Mouse (Mus musculus): ENCODE measurements around the gene Dnm3. TPM values are rescaled to one million over a fixed set of nuclear protein-coding genes. Genes with fewer than 3 reads are reported as not detected.

Gene Dnm3
- polyA plus RNA-seq, 1 experiment, result 3.0 TPM

- Histone ChIP-seq H3K4me3 (ENCODE audit: insufficient read depth, low read depth, low read length) (no peak overlapping the region), H3K4me1 (ENCODE audit: control insufficient read depth, insufficient read depth, insufficient read length, low read length) (no peaks in the 10 kb centered on the region), H3K27ac (replicated peaks; ENCODE audit: low read depth, low read length) (no peak overlapping the region)
Measured at GRCm38 (mm10) chr1:162276011-162276410, 201.8 kb downstream of the Dnm3 start.

GRCm38 (mm10) chr1:162274674-162275248 lies 203.1 kb downstream of the Dnm3 start:
- Histone ChIP-seq H3K4me1 (ENCODE audit: control insufficient read depth, insufficient read depth, insufficient read length, low read length) (no peaks in the 10 kb centered on the region), H3K4me3 (ENCODE audit: insufficient read depth, low read depth, low read length) (no peak overlapping the region), H3K27ac (replicated peaks; ENCODE audit: low read depth, low read length) (no peak overlapping the region)

- H3K27ac ChIP-seq (replicated peaks; ENCODE audit: low read depth, low read length), result no peak overlapping the region
- no peak overlapping the region for H3K4me3 ChIP-seq (ENCODE audit: insufficient read depth, low read depth, low read length)
- no peaks in the 10 kb centered on the region; the same call in 1 of the 2 replicates for H3K4me1 ChIP-seq (ENCODE audit: control insufficient read depth, insufficient read depth, insufficient read length, low read length)
Measured at GRCm38 (mm10) chr1:162256912-162257607, 220.8 kb downstream of the Dnm3 start.

GRCm38 (mm10) chr1:162254944-162255343 lies 222.9 kb downstream of the Dnm3 start:
- no peak overlapping the region for H3K27ac ChIP-seq (replicated peaks; ENCODE audit: low read depth, low read length)

GRCm38 (mm10) chr1:162253971-162254641 lies 223.7 kb downstream of the Dnm3 start:
- Histone ChIP-seq H3K4me3 (ENCODE audit: insufficient read depth, low read depth, low read length) (no peak overlapping the region), H3K27ac (replicated peaks; ENCODE audit: low read depth, low read length) (no peak overlapping the region; the same call in 1 of the 2 replicates), H3K4me1 (ENCODE audit: control insufficient read depth, insufficient read depth, insufficient read length, low read length) (no peaks in the 10 kb centered on the region; the same call in 1 of the 2 replicates)

More at GRCm38 (mm10) chr1:162254944-162255343, 222.9 kb downstream of the Dnm3 start:
- H3K4me1 ChIP-seq (ENCODE audit: control insufficient read depth, insufficient read depth, insufficient read length, low read length), result no peaks in the 10 kb centered on the region; the same call in 1 of the 2 replicates
- H3K4me3 ChIP-seq (ENCODE audit: insufficient read depth, low read depth, low read length), result no peak overlapping the region

GRCm38 (mm10) chr1:162252869-162253268 lies 225.0 kb downstream of the Dnm3 start:
- Histone ChIP-seq H3K27ac (replicated peaks; ENCODE audit: low read depth, low read length) (no peak overlapping the region), H3K4me3 (ENCODE audit: insufficient read depth, low read depth, low read length) (no peak overlapping the region), H3K4me1 (ENCODE audit: control insufficient read depth, insufficient read depth, insufficient read length, low read length) (no peaks in the 10 kb centered on the region; the same call in 1 of the 2 replicates)

- no peak overlapping the region for H3K27ac ChIP-seq (replicated peaks; ENCODE audit: low read depth, low read length)
- H3K4me1 ChIP-seq (ENCODE audit: control insufficient read depth, insufficient read depth, insufficient read length, low read length), result no peaks in the 10 kb centered on the region
Measured at GRCm38 (mm10) chr1:162247216-162247615, 230.6 kb downstream of the Dnm3 start.

GRCm38 (mm10) chr1:162243651-162243990 lies 234.2 kb downstream of the Dnm3 start:
- no peaks in the 10 kb centered on the region for H3K4me1 ChIP-seq (ENCODE audit: control insufficient read depth, insufficient read depth, insufficient read length, low read length)
- H3K4me3 ChIP-seq (ENCODE audit: insufficient read depth, low read depth, low read length), result no peak overlapping the region
- H3K27ac ChIP-seq (replicated peaks; ENCODE audit: low read depth, low read length), result no peak overlapping the region

More at GRCm38 (mm10) chr1:162247216-162247615, 230.6 kb downstream of the Dnm3 start:
- no peak overlapping the region for H3K4me3 ChIP-seq (ENCODE audit: insufficient read depth, low read depth, low read length)

GRCm38 (mm10) chr1:162242980-162243650 lies 234.7 kb downstream of the Dnm3 start:
- Histone ChIP-seq H3K27ac (replicated peaks; ENCODE audit: low read depth, low read length) (no peak overlapping the region), H3K4me1 (ENCODE audit: control insufficient read depth, insufficient read depth, insufficient read length, low read length) (no peaks in the 10 kb centered on the region), H3K4me3 (ENCODE audit: insufficient read depth, low read depth, low read length) (no peak overlapping the region)

- no peak overlapping the region for H3K4me3 ChIP-seq (ENCODE audit: insufficient read depth, low read depth, low read length)
- no peaks in the 10 kb centered on the region for H3K4me1 ChIP-seq (ENCODE audit: control insufficient read depth, insufficient read depth, insufficient read length, low read length)
- no peak overlapping the region for H3K27ac ChIP-seq (replicated peaks; ENCODE audit: low read depth, low read length)
Measured at GRCm38 (mm10) chr1:162240720-162241119, 237.1 kb downstream of the Dnm3 start.

- Histone ChIP-seq H3K4me1 (ENCODE audit: control insufficient read depth, insufficient read depth, insufficient read length, low read length) (no peaks in the 10 kb centered on the region), H3K27ac (replicated peaks; ENCODE audit: low read depth, low read length) (no peak overlapping the region), H3K4me3 (ENCODE audit: insufficient read depth, low read depth, low read length) (no peak overlapping the region)
Measured at GRCm38 (mm10) chr1:162238646-162239045, 239.2 kb downstream of the Dnm3 start.

GRCm38 (mm10) chr1:162236624-162237159 lies 241.1 kb downstream of the Dnm3 start:
- Histone ChIP-seq H3K27ac (replicated peaks; ENCODE audit: low read depth, low read length) (no peak overlapping the region), H3K4me3 (ENCODE audit: insufficient read depth, low read depth, low read length) (no peak overlapping the region), H3K4me1 (ENCODE audit: control insufficient read depth, insufficient read depth, insufficient read length, low read length) (no peaks in the 10 kb centered on the region)

GRCm38 (mm10) chr1:162225621-162226147 lies 252.2 kb downstream of the Dnm3 start:
- H3K4me1 ChIP-seq (ENCODE audit: control insufficient read depth, insufficient read depth, insufficient read length, low read length), result no peaks in the 10 kb centered on the region; the same call in 1 of the 2 replicates
- H3K27ac ChIP-seq (replicated peaks; ENCODE audit: low read depth, low read length), result no peak overlapping the region
- H3K4me3 ChIP-seq (ENCODE audit: insufficient read depth, low read depth, low read length), result no peak overlapping the region

GRCm38 (mm10) chr1:162224817-162225605 lies 252.8 kb downstream of the Dnm3 start:
- no peak overlapping the region for H3K27ac ChIP-seq (replicated peaks; ENCODE audit: low read depth, low read length)
- H3K4me3 ChIP-seq (ENCODE audit: insufficient read depth, low read depth, low read length), result no peak overlapping the region
- H3K4me1 ChIP-seq (ENCODE audit: control insufficient read depth, insufficient read depth, insufficient read length, low read length), result no peaks in the 10 kb centered on the region; the same call in 1 of the 2 replicates
